Mouse (Mus musculus): ENCODE results near the gene Fank1. TPM values are rescaled to one million over a fixed set of nuclear protein-coding genes. Genes with fewer than 3 reads are reported as not detected.

Fank1 gene
- total RNA-seq, 2 experiments from 2014 or later = 2.0 to 2.5 TPM

GRCm38 (mm10) chr7:133891796-133892195, 115.1 kb downstream of the Fank1 start:
- Histone ChIP-seq H3K27ac (no peak overlapping the region), H3K4me3 (no peak overlapping the region)
- DNase-seq (ENCODE audit: low spot score in 2 of 2) = no peak
- no peak for TF ChIP-seq CTCF (conservative IDR thresholded peaks at IDR 0.05)

- DNase-seq (ENCODE audit: low spot score in 2 of 2) = no peak
- Histone ChIP-seq H3K4me3 (no peak overlapping the region), H3K27ac (no peak overlapping the region)
- TF ChIP-seq CTCF (conservative IDR thresholded peaks at IDR 0.05) = no peak
Observed at GRCm38 (mm10) chr7:133899391-133899790, 122.7 kb downstream of the Fank1 start.

DNA sequence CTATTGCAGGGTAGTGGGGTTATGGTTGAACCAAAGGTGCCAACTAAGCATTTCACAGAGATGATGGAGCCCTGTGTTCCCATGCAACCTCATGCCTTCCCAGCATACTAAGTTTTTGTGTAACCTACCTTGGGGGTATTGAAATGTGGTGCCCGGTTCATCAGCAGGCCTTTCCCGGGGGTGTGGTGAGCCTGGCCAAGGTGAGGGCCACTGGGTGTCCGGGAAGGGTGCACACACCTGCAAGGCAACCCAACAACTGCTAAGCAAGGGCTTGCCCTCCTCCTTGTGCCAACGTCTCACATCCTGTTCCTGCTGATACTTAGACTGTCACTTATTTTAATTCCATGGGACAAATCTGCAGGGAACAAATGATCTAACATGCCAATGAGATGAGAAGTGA, 132.3 kb downstream of the Fank1 start:
- no peak overlapping the region for H3K27ac ChIP-seq
- no peak overlapping the region for H3K4me3 ChIP-seq
- TF ChIP-seq CTCF (conservative IDR thresholded peaks at IDR 0.05) = no peak
- DNase-seq (ENCODE audit: low spot score in 2 of 2) = no peak

DNA sequence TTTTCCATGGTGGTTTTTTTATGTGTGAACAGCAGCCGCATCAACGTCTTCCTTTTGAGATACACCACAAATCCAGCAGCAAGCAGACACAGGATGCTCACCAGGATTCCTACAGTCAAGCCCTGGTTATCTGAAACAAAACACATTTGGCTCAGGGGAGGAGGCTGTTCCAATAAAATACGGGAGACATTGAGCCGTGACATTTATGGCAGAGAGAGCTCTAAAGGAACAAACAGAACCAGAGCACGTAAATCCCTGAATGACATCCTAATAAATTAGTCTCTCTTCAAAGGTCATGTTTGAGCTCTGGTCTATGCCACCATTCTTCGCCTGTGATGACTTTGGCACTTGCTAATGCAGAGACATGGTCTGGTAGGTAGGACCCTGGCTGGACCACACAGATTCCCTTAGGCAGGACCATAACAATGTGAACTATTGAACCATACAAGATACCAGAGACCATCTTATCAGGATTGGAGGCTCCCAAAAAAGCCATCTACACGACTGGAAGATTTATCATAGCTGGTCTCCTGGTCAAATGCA, 133.2 kb downstream of the Fank1 start:
- TF ChIP-seq CTCF (conservative IDR thresholded peaks at IDR 0.05) = no peak
- H3K27ac ChIP-seq = no peak overlapping the region
- no peak for DNase-seq (ENCODE audit: low spot score in 2 of 2)
- H3K4me3 ChIP-seq = no peak overlapping the region

DNA sequence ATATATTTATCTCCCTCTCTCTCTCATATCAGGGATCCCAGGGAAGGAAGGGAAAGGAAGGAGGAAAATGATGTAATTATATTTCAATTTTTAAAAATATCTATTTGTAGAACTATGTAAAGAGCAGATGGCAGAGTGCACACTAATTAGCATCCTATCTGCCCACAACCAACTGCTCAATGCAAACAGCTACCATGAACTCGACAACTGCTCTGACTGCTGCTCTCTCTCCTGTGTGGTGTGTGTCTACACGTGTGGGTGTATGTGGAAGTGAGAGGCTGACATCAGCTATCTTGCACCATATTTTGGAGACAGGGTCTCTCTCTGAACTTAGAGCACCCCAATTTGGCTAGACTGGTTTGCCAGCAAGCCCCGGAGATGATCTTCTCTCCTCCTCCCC, 135.2 kb downstream of the Fank1 start:
- no peak for TF ChIP-seq CTCF (conservative IDR thresholded peaks at IDR 0.05)

DNA sequence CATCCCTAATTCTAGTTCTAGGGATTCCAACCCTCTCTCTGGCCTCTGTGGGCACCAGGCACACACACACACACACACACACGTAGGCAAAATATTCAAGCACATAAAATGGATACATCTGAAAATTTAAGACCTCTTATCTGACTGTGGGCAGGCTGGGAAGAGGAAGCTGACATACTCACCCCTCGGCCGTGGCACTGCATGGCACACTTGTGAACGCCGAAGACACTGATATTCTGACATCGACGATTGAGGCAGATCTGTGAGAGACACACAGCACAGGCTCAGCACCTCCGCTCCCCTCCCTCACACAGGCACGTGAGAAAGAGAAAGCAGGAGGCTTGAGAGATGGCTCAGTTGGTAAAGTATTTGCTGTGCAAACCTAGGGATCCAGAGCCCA, 139.6 kb downstream of the Fank1 start:
- Histone ChIP-seq H3K4me3 (no peak overlapping the region), H3K27ac (no peak overlapping the region)
- TF ChIP-seq CTCF (conservative IDR thresholded peaks at IDR 0.05) = no peak
- no peak for DNase-seq (ENCODE audit: low spot score in 2 of 2)

More for the DNA sequence above, 135.2 kb downstream of the Fank1 start:
- peak; percentile 72 to 86 for DNase-seq (ENCODE audit: low spot score in 2 of 2)
- H3K4me3 ChIP-seq = no peak overlapping the region
- H3K27ac ChIP-seq = no peak overlapping the region

DNA sequence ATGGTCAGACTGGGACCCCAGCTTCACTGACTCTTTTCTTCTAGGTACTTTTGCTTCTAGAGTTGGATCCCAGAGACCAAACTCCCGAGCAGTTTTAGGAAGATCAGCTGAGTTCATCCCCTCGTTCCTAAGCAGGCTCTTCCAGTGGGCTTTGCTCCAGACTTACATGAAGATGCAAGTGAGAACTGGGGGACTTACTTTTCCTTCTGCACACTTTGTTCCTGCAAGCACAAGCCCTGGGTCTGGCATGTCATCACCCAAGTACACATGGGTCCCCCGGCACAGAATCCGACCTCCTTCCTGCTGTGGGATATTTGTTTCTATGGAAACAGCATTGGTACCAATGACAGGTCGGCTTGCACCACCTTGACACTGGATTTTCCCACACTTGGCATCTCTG, 142.6 kb downstream of the Fank1 start:
- DNase-seq (ENCODE audit: low spot score in 2 of 2) = no peak
- no peak overlapping the region for H3K4me3 ChIP-seq
- no peak overlapping the region for H3K27ac ChIP-seq

DNA sequence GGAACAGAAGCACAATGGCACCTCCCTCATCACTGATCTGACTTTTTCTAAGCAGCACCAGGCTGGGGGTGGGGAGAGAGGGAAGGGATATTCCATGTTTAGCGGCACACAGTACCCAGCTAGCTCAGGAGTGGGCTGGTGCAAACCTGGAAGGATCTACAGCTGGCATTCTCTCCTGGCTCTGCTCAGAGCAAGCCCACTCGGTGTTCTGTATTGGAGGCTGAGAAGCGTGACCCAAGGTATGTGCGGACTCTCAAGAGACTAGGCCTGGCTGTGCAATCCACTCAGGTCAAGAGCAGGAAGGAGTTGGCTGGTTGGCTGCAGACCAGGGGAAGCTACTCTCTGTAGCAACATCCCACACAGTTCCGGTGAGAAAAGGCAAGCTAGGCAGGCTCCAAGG, 143.3 kb downstream of the Fank1 start:
- DNase-seq (ENCODE audit: low spot score in 2 of 2) = peak; percentile 21 to 44
- Histone ChIP-seq H3K4me3 (no peak overlapping the region), H3K27ac (no peak overlapping the region)
- TF ChIP-seq CTCF (conservative IDR thresholded peaks at IDR 0.05) = no peak

More for the DNA sequence above, 142.6 kb downstream of the Fank1 start:
- no peak for TF ChIP-seq CTCF (conservative IDR thresholded peaks at IDR 0.05)

DNA sequence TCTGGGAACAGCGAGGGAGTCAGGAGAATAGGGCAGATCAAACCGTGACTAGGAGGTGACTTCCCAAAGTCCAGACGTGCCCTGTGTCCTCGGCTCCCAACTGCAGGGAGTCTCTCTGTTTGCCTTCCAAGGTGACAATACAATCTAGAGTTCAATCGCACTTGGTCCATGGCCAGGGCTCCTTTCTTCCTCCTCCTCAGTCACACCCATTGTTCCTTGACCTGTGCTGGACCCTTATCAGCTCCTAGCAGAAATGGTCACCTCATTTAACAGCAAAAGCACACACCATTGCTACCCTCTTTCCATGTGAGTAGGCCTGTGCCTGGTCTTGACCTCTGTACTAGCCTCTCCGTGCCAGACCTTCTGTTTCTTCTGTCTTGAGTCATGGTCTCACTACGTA, 144.1 kb downstream of the Fank1 start:
- Histone ChIP-seq H3K4me3 (no peak overlapping the region), H3K27ac (no peak overlapping the region)
- TF ChIP-seq CTCF (conservative IDR thresholded peaks at IDR 0.05) = no peak
- no peak for DNase-seq (ENCODE audit: low spot score in 2 of 2)

- Histone ChIP-seq H3K4me3 (no peak overlapping the region), H3K27ac (no peak overlapping the region)
- no peak for TF ChIP-seq CTCF (conservative IDR thresholded peaks at IDR 0.05)
- peak in 1 of 2 experiments; percentile 8 for DNase-seq (ENCODE audit: low spot score in 2 of 2)
Observed at GRCm38 (mm10) chr7:133921291-133921690, 144.6 kb downstream of the Fank1 start.

- DNase-seq (ENCODE audit: low spot score in 2 of 2) = no peak
- TF ChIP-seq CTCF (conservative IDR thresholded peaks at IDR 0.05) = no peak
- no peak overlapping the region for H3K4me3 ChIP-seq
- no peak overlapping the region for H3K27ac ChIP-seq
Observed at GRCm38 (mm10) chr7:133923994-133924393, 147.3 kb downstream of the Fank1 start.

DNA sequence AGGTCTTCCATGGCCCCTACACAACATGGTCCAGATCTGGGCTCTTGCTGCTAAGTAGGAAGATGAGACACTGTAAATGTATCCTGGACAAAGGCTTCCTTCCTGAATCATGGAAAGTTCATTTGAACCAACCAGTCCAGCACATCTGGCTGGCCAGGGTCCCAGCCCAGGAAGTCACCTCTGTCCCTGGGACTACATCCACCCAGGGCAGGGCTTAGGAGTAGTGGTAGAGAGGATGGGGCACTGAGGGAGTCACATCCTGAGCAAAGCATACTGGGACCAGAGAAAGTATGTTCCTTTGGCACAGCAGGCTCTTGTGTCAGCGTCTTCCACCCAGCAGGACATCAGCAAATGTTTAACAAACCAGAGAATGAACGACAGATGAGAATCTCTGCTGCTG, 149.1 kb downstream of the Fank1 start:
- TF ChIP-seq CTCF (conservative IDR thresholded peaks at IDR 0.05) = no peak
- DNase-seq (ENCODE audit: low spot score in 2 of 2) = no peak
- H3K27ac ChIP-seq = no peak overlapping the region
- H3K4me3 ChIP-seq = no peak overlapping the region

DNA sequence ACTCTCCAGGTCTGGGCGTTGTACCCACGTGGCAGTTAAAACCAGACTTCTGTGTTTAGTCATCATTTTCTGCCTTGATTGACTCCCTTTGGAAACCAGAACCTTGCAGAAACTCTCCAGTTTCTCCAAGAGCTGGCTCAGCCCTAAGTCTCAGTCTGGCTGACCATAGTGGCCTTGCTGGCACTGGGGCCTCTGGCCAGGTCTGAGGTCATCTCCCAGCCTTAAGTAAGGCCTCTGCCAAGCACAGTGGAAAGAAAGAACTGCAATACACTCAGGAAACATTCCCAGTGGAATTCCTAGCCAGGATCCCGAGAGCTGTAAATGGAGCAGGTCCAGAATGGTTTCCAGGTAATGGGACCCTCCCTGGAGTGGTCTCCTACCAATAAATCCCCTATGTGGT, 152.3 kb downstream of the Fank1 start:
- no peak overlapping the region for H3K27ac ChIP-seq
- TF ChIP-seq CTCF (conservative IDR thresholded peaks at IDR 0.05) = no peak
- DNase-seq (ENCODE audit: low spot score in 2 of 2) = no peak
- no peak overlapping the region for H3K4me3 ChIP-seq

Other genes with a start within 250 kb of the Fank1 start
- gene Tex36, start 174.7 kb upstream of the Fank1 start, total RNA-seq (2021) = not detected
- gene Edrf1, start 139.3 kb upstream of the Fank1 start, total RNA-seq (2021) = 10 to 100 TPM; 29.0 to 30.5 TPM
- under 1 TPM; 0.12 to 0.41 TPM for gene Mmp21, start 96.8 kb upstream of the Fank1 start, total RNA-seq (2021)
- gene Bccip, start 67.5 kb upstream of the Fank1 start, total RNA-seq (2021) = 10 to 100 TPM; 68.7 to 69.9 TPM
- gene Uros, start 66.8 kb upstream of the Fank1 start, total RNA-seq (2021) = 10 to 100 TPM; 17.7 to 21.3 TPM
- 10 to 100 TPM; 36.5 to 39.2 TPM for gene Dhx32, start 5.9 kb downstream of the Fank1 start, total RNA-seq (2021)

Measured in layer of hippocampus, adult 2 months (tissue).